Mouse (Mus musculus) neural tube, embryonic 14.5 days (tissue): Measurements from ENCODE around the gene Gm21887. TPM values are rescaled to one million over a fixed set of nuclear protein-coding genes. Genes with fewer than 3 reads are reported as not detected.
"Not testable (repeated sequence)": the region's sequence is repeated elsewhere in the genome, so short reads cannot be mapped to it uniquely, and the experiment has no call there.

ENCODE experiments used
- ATAC-seq: fragments of 200-750 bp; cut with Nextera tagmentation; 2 replicates; pipeline ENCODE4 v1.8.0; 2017; ENCODE audit warnings: low read depth, mild to moderate bottlenecking, moderate TSS enrichment, moderate library complexity
- H3K27ac ChIP-seq: fragments of 300-500 bp; sonication (generic); 2 replicates; pipeline ENCODE4 v1.5.1; 2014; ENCODE audit warnings: low read depth, mild to moderate bottlenecking, control low read depth, low read length, moderate library complexity, mixed read lengths
- H3K27me3 ChIP-seq: fragments of 300-500 bp; sonication (generic); 2 replicates; pipeline ENCODE4 v1.6.1; 2014; ENCODE audit warnings: low read length; ENCODE audit not compliant: control insufficient read depth, insufficient read depth
- H3K36me3 ChIP-seq: fragments of 300-500 bp; sonication (generic); 2 replicates; pipeline ENCODE4 v1.6.1; 2014; ENCODE audit warnings: low read length, mixed read lengths; ENCODE audit not compliant: control insufficient read depth, insufficient read depth
- H3K4me1 ChIP-seq: fragments of 300-500 bp; sonication (generic); 2 replicates; pipeline ENCODE4 v1.6.1; 2014; ENCODE audit warnings: low read length; ENCODE audit not compliant: control insufficient read depth, insufficient read depth
- H3K4me2 ChIP-seq: fragments of 300-500 bp; sonication (generic); 2 replicates; pipeline ENCODE4 v1.6.1; 2014; ENCODE audit warnings: mild to moderate bottlenecking, low read depth, low read length, control low read depth
- H3K4me3 ChIP-seq: fragments of 300-500 bp; sonication (generic); 2 replicates; pipeline ENCODE4 v1.5.1; 2014; ENCODE audit warnings: low read depth, low read length, control low read depth, mixed read lengths
- H3K9ac ChIP-seq: fragments of 300-500 bp; sonication (generic); replicated peaks from 2 replicates; pipeline ENCODE4 v1.6.1; 2014; ENCODE audit warnings: low read depth, mild to moderate bottlenecking, control low read depth, low read length, mixed read lengths
- H3K9me3 ChIP-seq: fragments of 300-500 bp; sonication (generic); 2 replicates; pipeline ENCODE4 v1.6.1; 2016; ENCODE audit warnings: low read length; ENCODE audit not compliant: control insufficient read depth
- WGBS: fragments of 180-500 bp; shearing (Covaris S2); extraction: QIAGEN DNeasy Blood & Tissue Kit; methylation state at CpG from one replicate; pipeline ENCODE4 v1.1.7; 2014; 5-methylcytosine and 5-hydroxymethylcytosine counted together
- polyA plus RNA-seq: library from polyadenylated mRNA; unstranded; fragments of >200 nt; fragmentation: Nextera tagmentation; extraction: Ambion mirVana; gene quantifications from 2 replicates; pipeline ENCODE4 v1.2.1, GENCODE M21; 2014

The Gm21887 gene
- polyA plus RNA-seq, 1 experiment from 2014 or later: 359 TPM

DNA sequence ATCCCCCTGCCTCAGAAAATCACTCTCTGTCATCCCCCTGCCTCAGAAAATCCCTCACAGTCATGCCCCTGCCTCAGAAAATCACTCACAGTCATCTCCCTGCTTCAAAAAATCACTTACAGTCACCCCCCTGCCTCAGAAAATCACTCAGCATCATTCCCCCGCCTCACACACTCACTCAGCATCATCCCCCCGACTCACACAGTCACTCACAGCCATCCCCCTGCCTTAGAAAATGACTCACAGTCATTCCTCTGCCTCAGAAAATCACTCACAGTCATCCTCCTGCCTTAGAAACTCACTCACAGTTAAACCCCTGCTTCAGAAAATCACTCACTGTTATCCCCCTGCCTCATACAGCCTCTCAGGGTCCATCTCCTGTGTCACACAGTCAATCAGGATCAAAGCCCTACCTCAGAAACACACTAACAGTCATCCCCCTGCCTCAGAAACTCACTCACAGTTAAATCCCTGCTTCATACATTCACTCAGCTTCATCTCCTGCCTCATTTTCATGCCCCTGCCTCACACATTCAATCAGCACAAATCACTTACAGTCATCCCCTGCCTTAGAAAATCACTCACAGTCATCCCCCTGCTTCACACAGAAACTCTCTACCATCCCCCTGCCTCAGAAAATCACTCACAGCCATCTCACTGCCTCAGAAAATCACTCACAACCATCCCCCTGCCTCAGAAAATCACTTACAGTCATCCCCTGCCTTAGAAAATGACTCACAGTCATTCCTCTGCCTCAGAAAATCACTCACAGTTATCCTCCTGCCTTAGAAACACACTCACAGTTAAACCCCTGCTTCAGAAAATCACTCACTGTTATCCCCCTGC, 14.4 kb upstream of the Gm21887 start:
- H3K36me3 ChIP-seq, H3K4me2 ChIP-seq, ATAC-seq, H3K4me3 ChIP-seq, H3K27me3 ChIP-seq, H3K27ac ChIP-seq, H3K9ac ChIP-seq: not testable (repeated sequence)
- 53% methylated on average over 2 of the region's 2 CpGs for WGBS
- Histone ChIP-seq H3K4me1 (peaks cover 12% of the 10 kb centered on the region; the same call in 1 of the 2 replicates), H3K9me3 (peaks cover 43% of the 10 kb centered on the region)

DNA sequence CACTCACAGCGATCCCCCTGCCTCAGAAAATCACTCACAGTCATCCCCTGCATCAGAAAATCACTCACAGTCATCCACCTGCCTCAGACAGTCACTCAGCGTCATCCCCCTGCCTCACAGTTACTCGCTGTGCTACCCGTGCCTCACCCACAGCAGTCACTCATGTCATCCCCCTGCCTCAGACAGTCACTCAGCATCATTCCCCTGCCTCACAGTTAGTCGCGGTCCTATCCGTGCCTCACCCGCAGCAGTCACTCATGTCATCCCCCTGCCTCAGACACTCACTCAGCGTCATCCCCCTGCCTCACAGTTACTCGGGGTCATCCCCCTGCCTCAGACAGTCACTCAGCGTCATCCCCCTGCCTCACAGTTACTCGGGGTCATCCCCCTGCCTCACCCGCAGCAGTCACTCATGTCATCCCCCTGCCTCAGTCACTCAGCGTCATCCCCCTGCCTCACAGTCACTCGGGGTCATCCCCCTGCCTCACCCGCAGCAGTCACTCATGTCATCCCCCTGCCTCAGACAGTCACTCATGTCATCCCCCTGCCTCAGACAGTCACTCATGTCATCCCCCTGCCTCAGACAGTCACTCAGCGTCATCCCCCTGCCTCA, 13.4 kb upstream of the Gm21887 start:
- peaks cover 39% of the 10 kb centered on the region for H3K9me3 ChIP-seq
- not testable (repeated sequence) for H3K27ac ChIP-seq, H3K36me3 ChIP-seq, H3K4me3 ChIP-seq, H3K4me2 ChIP-seq, H3K9ac ChIP-seq, H3K27me3 ChIP-seq, ATAC-seq, H3K4me1 ChIP-seq
- WGBS: 63% methylated on average over 17 of the region's 17 CpGs

DNA sequence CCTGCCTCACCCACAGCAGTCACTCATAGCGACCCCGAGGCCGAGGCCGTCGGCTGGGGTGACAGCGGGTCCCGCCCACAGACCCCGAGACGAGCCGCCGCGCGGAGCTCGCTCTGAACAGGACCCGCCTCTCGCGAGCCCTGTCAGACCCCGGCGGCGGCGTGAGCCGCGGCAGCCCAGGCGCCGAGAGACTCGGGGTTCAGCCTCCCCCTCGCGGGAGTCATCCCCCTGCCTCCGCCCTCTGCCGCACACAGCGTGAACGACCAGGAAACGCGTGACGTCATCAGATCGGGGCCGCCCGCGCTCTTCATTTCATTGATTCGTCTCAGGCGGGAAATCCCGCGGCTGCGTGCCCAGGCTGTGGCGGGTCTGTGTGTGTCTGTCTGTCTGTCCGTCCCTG, 12.5 kb upstream of the Gm21887 start:
- Histone ChIP-seq H3K4me3 (peak overlapping the region; percentile 36), H3K9me3 (peaks cover 38% of the 10 kb centered on the region), H3K27ac (peak overlapping the region; percentile 66), H3K4me2 (peak overlapping the region; percentile 70), H3K9ac (peak overlapping the region; percentile 49)
- H3K36me3 ChIP-seq, H3K4me1 ChIP-seq, H3K27me3 ChIP-seq: not testable (repeated sequence)
- WGBS: 62% methylated on average over 46 of the region's 46 CpGs
- peak; percentile 38 for ATAC-seq

DNA sequence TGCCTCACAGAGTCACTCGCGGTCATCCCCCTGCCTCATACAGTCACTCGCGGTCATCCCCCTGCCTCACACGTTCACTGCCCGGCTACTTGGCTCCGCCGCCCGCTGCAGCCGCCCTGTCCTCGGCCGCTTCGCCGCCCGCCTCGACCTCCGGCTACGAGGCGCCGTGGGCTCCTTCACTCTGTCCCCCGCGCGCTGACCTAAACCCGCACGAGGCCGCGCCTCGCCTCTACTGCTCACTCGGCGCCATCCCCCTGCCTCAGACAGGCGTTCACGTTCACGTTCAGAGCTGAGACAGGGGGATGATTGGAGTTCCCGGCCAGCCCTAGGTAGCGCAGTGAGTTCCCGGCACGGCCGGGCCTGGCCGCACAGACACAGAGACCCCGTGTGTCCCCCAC, 12.0 kb upstream of the Gm21887 start:
- peak overlapping the region; percentile 36 for H3K4me3 ChIP-seq
- peak overlapping the region; percentile 49 for H3K9ac ChIP-seq
- H3K4me1 ChIP-seq, H3K27me3 ChIP-seq, ATAC-seq, H3K36me3 ChIP-seq: not testable (repeated sequence)
- H3K4me2 ChIP-seq: peak overlapping the region; percentile 70
- peaks cover 33% of the 10 kb centered on the region for H3K9me3 ChIP-seq
- WGBS: 56% methylated on average over 40 of the region's 40 CpGs
- H3K27ac ChIP-seq: peak overlapping the region; percentile 66

DNA sequence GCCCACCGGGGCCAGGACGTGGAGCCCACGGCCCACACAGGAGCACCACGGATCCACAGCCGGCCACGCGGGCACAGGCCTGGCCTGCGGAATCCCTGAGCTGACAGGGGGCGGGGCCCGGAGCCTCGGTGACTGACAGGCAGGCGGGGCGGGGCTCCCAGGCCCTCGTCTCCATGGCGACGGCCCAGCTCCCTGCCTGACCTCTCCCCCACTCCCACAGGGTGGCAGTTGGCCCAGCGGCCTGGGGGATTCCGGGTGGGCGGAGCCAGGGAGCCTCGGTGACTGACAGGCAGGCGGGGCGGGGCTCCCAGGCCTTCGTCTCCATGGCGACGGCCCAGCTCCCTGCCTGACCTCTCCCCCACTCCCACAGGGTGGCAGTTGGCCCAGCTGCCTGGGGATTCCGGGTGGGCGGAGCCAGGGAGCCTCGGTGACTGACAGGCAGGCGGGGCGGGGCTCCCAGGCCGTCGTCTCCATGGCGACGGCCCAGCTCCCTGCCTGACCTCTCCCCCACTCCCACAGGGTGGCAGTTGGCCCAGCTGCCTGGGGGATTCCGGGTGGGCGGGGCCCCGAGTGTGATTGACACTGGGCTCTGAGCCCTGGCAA, 11.5 kb upstream of the Gm21887 start:
- H3K27ac ChIP-seq: peak overlapping the region; percentile 66
- 50% methylated on average over 37 of the region's 37 CpGs for WGBS
- H3K9me3 ChIP-seq: peaks cover 28% of the 10 kb centered on the region
- H3K36me3 ChIP-seq, H3K4me1 ChIP-seq, H3K27me3 ChIP-seq: not testable (repeated sequence)
- H3K4me2 ChIP-seq: peak overlapping the region; percentile 70
- H3K4me3 ChIP-seq: peak overlapping the region; percentile 36
- peak overlapping the region; percentile 49 for H3K9ac ChIP-seq
- peak; percentile 92 for ATAC-seq

DNA sequence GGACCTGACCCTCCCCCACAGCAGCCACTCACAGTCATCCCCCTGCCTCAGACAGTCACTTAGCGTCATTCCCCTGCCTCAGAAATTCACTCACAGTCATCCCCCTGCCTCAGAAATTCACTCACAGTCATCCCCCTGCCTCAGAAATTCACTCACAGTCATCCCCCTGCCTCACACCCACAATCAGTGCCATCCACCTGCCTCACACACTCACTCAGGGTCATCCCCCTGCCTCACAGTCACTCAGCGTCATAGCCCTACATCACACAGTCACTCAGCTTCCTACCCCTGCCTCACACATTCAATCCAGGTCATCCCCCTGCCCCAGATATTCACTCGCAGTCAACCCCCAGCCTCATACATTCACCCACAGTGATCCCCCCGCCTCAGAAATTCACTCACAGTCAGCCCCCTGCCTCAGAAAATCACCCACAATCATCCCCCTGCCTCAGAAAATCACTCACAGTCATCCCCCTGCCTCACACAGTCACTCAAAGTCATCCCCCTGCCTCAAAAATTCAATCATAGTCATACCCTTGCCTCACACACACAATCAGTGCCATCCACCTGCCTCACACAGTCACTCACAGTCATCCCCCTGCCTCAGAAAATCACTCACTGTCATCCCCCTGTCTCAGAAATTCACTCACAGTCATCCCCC, 10.8 kb upstream of the Gm21887 start:
- peaks cover 24% of the 10 kb centered on the region for H3K9me3 ChIP-seq
- not testable (repeated sequence) for ATAC-seq, H3K36me3 ChIP-seq, H3K4me1 ChIP-seq, H3K27ac ChIP-seq, H3K9ac ChIP-seq, H3K27me3 ChIP-seq
- H3K4me2 ChIP-seq: peak overlapping the region; percentile 70; the same call in 1 of the 2 replicates
- 47% methylated on average over 4 of the region's 4 CpGs for WGBS
- peak overlapping the region; percentile 36; the same call in 1 of the 2 replicates for H3K4me3 ChIP-seq

DNA sequence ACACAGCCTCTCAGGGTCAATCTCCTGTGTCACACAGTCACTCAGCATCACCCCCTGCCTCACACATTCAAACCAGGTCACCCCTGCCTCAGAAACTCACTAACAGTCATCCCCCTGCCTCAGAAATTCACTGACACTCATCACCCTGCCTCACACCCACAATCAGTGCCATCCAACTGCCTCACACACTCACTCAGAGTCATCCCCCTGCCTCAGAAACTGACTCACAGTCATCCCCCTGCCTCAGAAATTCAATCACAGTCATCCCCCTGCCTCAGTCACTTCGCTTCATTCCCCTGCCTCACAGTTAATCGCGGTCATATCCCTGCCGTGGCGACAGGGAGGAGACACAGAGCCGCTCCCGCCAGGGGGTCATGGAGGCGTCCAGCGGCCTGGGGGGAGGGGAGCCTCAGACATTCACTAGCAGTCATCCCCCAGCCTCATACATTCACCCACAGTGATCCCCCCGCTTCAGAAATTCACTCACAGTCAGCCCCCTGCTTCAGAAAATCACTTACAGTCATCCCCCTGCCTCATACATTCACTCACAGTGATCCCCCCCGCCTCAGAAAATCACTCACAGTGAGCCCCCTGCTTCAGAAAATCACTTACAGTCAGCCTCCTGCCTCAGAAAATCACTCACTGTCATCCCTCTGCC, 10.1 kb upstream of the Gm21887 start:
- ATAC-seq, H3K36me3 ChIP-seq, H3K4me1 ChIP-seq, H3K27me3 ChIP-seq, H3K4me2 ChIP-seq, H3K9ac ChIP-seq, H3K27ac ChIP-seq, H3K4me3 ChIP-seq: not testable (repeated sequence)
- 44% methylated on average over 11 of the region's 11 CpGs for WGBS
- H3K9me3 ChIP-seq: peaks cover 21% of the 10 kb centered on the region

DNA sequence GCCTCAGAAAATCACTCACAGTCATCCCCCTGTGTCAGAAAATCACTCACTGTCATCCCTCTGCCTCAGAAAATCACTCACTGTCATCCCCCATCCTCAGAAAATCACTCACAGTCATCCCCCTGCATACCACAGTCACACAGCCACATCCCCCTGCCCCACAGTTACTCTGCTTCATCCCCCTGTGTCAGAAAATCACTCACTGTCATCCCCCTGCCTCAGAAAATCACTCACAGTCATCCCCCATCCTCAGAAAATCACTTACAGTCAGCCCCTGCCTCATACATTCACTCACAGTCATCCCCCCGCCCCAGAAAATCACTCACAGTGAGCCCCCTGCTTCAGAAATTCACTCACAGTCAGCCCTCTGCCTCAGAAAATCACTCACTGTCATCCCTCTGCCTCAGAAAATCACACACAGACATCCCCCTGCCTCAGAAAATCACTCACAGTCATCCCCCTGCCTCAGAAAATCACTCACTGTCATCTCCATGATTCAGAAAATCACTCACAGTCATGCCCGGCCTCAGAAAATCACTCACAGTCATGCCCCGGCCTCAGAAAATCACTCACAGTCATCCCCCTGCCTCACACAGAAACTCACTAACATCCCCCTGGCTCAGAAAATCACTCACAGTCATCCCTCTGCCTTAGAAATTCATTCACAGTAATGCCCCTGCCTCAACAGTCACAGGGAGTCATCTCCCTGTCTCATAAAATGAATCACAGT, 9.4 kb upstream of the Gm21887 start:
- H3K36me3 ChIP-seq, H3K27me3 ChIP-seq, H3K27ac ChIP-seq, H3K4me1 ChIP-seq, H3K9ac ChIP-seq, H3K4me3 ChIP-seq, H3K4me2 ChIP-seq, ATAC-seq: not testable (repeated sequence)
- H3K9me3 ChIP-seq: peaks cover 14% of the 10 kb centered on the region; the same call in 1 of the 2 replicates
- 73% methylated on average over 3 of the region's 3 CpGs for WGBS
